Mouse (Mus musculus) embryonic facial prominence, embryonic 14.5 days (tissue): Measurements from ENCODE around the gene Park7. TPM values are rescaled to one million over a fixed set of nuclear protein-coding genes. Genes with fewer than 3 reads are reported as not detected.
"Not testable (repeated sequence)": the region's sequence is repeated elsewhere in the genome, so short reads cannot be mapped to it uniquely, and the experiment has no call there.

Experiments
- ATAC-seq: fragments of 200-750 bp; cut with Nextera tagmentation; 2 replicates; pipeline ENCODE4 v1.8.0; 2017; ENCODE audit warnings: low read depth, moderate number of reproducible peaks, moderate TSS enrichment
- DNase-seq: peaks from one replicate; pipeline ENCODE4 v3.0.0-alpha.2; 2015; ENCODE audit warnings: low spot score
- H3K27ac ChIP-seq: fragments of 300-500 bp; sonication (generic); replicated peaks from 2 replicates; pipeline ENCODE4 v1.5.1; 2014; ENCODE audit warnings: low read depth, mild to moderate bottlenecking, low read length, moderate library complexity
- H3K27me3 ChIP-seq: fragments of 300-500 bp; sonication (generic); replicated peaks from 2 replicates; pipeline ENCODE4 v1.6.1; 2014; ENCODE audit warnings: low read length; ENCODE audit not compliant: control insufficient read depth, insufficient read depth
- H3K36me3 ChIP-seq: fragments of 300-500 bp; sonication (generic); 2 replicates; pipeline ENCODE4 v1.6.1; 2014; ENCODE audit warnings: low read length, mixed read lengths; ENCODE audit not compliant: control insufficient read depth, insufficient read depth
- H3K4me1 ChIP-seq: fragments of 300-500 bp; sonication (generic); 2 replicates; pipeline ENCODE4 v1.6.1; 2014; ENCODE audit warnings: antibody characterized with exemption, low read length; ENCODE audit not compliant: control insufficient read depth, insufficient read depth
- H3K4me2 ChIP-seq: fragments of 300-500 bp; sonication (generic); 2 replicates; pipeline ENCODE4 v1.6.1; 2014; ENCODE audit warnings: low read depth, mild to moderate bottlenecking, low read length, moderate library complexity, mixed read lengths
- H3K4me3 ChIP-seq: fragments of 300-500 bp; sonication (generic); 2 replicates; pipeline ENCODE4 v1.5.1; 2014; ENCODE audit warnings: low read depth, mild to moderate bottlenecking, low read length
- H3K9ac ChIP-seq: fragments of 300-500 bp; sonication (generic); 2 replicates; pipeline ENCODE4 v1.6.1; 2014; ENCODE audit warnings: low read depth, mild to moderate bottlenecking, low read length, moderate library complexity, mixed read lengths
- H3K9me3 ChIP-seq: fragments of 300-500 bp; sonication (generic); 2 replicates; pipeline ENCODE4 v1.6.1; 2016; ENCODE audit warnings: low read length; ENCODE audit not compliant: control insufficient read depth
- WGBS: fragments of 180-500 bp; shearing (Covaris S2); extraction: QIAGEN DNeasy Blood & Tissue Kit; methylation state at CpG from one replicate; pipeline ENCODE4 v1.1.7; 2014; 5-methylcytosine and 5-hydroxymethylcytosine counted together
- polyA plus RNA-seq: library from polyadenylated mRNA; unstranded; fragments of >200 nt; fragmentation: Nextera tagmentation; extraction: Ambion mirVana; gene quantifications from 2 replicates; pipeline ENCODE4 v1.2.1, GENCODE M21; 2014

Gene Park7
- polyA plus RNA-seq, 1 experiment from 2014 or later = 387 TPM

DNA sequence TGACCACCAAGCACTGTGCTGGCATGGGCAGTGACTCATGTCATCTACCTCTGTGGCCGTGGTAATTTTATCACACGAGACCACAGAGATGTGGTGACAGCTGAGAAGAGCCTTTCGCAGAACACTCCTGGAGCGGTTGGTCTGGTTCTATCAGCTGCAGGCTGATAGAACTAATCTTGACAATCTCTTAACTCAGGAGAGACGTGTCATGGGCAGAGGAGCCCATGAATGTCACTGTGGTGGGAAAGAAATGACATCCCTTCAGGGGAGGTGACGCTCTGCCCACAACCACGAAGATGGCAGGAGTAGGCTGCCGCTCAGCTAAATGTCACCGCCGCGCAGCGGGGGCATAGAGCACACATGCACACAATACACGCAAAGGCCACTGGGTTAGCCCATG lies 10.1 kb upstream of the Park7 start:
- Histone ChIP-seq H3K4me3 (no peak overlapping the region), H3K9me3 (no peaks in the 10 kb centered on the region), H3K4me2 (no peak overlapping the region), H3K9ac (no peak overlapping the region), H3K36me3 (no peaks in the 10 kb centered on the region), H3K27ac (no peak overlapping the region), H3K27me3 (no peaks in the 10 kb centered on the region), H3K4me1 (no peaks in the 10 kb centered on the region)
- ATAC-seq (no peak), DNase-seq (no peak)
- 82% methylated on average over 13 of the region's 13 CpGs for WGBS

DNA sequence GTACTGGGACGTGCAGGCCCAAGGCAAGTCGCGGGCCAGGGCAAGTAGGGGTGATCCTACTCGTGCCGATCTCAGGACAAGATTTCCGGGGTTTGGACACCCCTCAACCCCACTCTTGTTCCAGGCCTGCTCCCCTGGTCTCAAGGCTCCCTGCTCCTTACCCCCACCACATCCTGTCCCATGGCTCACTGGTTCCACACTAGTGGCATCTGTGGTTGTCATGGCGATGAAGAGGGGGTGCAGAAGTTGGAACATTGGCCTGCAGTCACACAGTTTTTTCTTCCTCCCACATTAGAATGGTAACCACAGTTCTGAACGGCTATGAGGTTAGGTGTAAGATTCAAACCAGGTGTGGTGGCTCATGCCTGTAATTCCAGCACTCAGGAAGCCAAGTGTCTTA lies 7.0 kb upstream of the Park7 start:
- no peak for DNase-seq
- 71% methylated on average over 8 of the region's 8 CpGs for WGBS

DNA sequence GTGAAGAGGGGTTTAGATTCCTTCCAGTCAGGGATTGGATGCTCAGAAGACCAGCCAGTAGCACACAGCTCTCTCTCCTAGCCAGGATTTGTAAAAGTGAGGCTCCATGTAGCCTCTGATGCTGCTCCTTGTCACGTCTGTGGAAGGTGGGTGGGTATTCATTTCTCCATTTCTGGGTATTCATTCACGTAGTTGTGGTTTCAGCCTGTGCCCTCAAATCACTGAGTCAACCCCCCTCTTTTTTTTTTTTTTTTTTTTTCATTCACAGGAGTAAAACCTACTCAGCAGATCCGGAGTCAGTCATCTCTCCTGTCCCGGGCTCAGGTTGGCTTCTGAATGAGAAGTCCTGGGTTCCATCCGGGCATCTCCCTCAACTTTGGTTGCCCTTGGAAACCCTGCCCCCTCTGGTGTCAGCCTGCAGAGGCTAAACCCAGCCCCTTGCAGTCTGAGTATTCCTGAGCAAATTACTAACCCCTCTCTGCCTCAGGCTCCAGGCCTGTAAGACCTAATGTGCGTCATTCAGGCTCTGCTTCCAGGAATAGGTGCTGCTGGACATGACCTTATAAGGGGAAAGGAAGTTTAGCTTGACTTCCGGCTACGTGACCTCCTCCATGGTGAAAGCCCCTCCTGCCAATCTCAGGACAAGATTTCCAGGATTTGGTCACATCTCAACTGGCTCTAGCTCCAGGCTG lies 3.2 kb upstream of the Park7 start:
- H3K27me3 ChIP-seq = no peaks in the 10 kb centered on the region
- H3K36me3 ChIP-seq = no peaks in the 10 kb centered on the region
- H3K4me3 ChIP-seq = no peak overlapping the region
- no peak for ATAC-seq
- peaks cover 13% of the 10 kb centered on the region for H3K4me1 ChIP-seq
- no peaks in the 10 kb centered on the region for H3K9me3 ChIP-seq
- no peak overlapping the region for H3K9ac ChIP-seq
- no peak overlapping the region for H3K27ac ChIP-seq
- WGBS = 67% methylated on average over 8 of the region's 8 CpGs
- no peak for DNase-seq
- H3K4me2 ChIP-seq = no peak overlapping the region

More for the DNA sequence above, 7.0 kb upstream of the Park7 start:
- ATAC-seq = no peak
- Histone ChIP-seq H3K9me3 (no peaks in the 10 kb centered on the region), H3K27ac (no peak overlapping the region), H3K36me3 (no peaks in the 10 kb centered on the region), H3K4me1 (no peaks in the 10 kb centered on the region), H3K4me3 (no peak overlapping the region), H3K9ac (no peak overlapping the region), H3K4me2 (no peak overlapping the region), H3K27me3 (no peaks in the 10 kb centered on the region)

DNA sequence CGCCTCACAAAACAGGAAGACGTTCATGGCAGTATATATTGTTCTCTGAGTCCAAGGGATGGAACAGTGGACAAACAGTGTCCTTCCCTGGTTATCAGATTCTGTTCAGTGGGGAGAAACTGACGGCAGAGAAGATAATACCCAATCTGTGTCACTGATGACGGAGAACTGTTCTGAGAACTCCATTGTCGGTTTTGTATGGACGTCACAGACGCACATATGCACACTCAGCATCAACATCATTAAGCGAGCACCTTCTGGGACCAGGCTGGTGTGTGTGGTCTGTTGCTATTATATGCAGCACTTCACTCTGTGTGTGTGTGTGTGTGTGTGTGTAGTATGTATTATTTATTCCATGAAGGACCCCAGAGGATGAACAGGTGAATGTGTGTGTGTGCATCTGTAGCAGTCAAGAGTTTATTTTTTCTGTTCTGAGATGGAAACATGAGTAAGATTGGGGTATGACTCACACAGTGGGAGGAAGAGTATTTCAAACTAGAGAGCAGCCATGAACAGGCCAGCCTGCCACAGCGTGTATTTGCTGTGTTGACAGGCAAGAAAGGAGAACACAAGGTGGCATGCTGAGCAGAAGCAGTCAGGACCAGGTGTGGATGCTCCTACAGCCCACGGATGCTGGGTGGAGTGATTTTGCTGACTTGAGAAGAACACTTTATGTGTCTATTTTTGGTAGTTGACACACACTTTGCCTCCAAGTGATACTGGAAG lies 1.1 kb upstream of the Park7 start:
- Histone ChIP-seq H3K4me2 (peak overlapping the region; percentile 65), H3K27me3 (no peaks in the 10 kb centered on the region), H3K9ac (peak overlapping the region; percentile 89), H3K9me3 (no peaks in the 10 kb centered on the region), H3K4me1 (peaks cover 13% of the 10 kb centered on the region), H3K36me3 (no peaks in the 10 kb centered on the region), H3K27ac (peak overlapping the region; percentile 85; the same call in 1 of the 2 replicates), H3K4me3 (peak overlapping the region; percentile 70)
- ATAC-seq (no peak), DNase-seq (no peak)
- WGBS = 46% methylated on average over 10 of the region's 10 CpGs

DNA sequence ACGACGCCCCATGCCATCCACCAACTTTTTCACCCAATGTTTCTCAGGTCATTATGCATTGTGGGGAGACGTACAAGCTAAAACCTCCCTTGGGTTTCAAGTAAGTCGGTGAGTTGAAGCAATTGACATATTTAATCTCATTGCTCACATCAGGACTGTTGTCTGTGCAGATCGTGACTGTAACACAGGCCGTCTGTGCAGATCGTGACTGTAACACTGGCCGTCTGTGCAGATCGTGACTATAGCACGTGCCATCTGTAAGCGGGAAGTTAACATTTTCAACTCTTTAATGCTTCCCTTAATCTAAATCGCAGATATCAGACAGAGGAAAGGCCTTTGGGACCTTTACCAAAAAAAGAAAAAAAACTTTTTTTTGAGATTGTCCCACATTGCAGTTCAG lies 494 bp downstream of the Park7 start:
- Histone ChIP-seq H3K27me3 (no peaks in the 10 kb centered on the region), H3K9me3 (no peaks in the 10 kb centered on the region), H3K4me3 (peak overlapping the region; percentile 70), H3K4me1 (peaks cover 13% of the 10 kb centered on the region), H3K36me3 (no peaks in the 10 kb centered on the region), H3K4me2 (peak overlapping the region; percentile 65), H3K27ac (peak overlapping the region; percentile 85), H3K9ac (peak overlapping the region; percentile 89)
- DNase-seq = no peak
- no peak for ATAC-seq
- 14% methylated on average over 12 of the region's 12 CpGs for WGBS

DNA sequence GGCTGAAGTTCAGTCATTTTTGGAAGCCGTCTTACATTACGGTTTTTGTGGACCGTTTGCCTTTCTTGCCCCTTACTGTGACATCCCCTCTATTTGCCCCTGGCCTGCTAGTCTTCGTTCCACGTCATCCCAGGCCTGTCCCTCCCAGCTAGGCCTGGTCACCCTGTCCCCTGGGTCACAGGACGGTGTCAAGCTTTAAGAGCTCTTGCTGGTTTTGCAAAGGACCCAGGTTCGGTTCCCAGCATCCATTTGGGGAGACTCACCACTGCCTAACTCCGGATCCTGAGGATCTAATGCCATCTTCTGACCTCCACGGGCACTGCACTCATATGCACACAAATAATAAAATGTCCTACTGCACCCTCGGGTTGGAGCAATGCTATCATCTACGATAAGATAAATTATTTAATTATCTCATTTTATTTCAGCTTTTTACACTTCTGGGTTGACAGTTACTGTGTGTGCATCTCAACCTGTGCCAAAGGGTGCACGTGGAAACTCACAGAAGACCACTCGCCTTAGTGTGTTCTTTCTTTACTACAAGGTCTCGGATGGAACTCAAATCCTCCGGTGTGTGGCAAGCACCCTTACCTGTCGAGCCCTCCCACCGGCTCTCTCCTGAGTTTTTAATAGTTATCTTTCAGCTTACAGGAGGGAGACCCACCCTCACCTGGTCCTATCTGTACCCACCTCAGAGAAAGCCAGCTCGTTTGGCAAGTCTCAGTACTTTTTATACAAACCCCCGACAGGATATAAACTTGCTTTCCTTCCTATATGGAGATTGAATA lies 3.9 kb downstream of the Park7 start:
- Histone ChIP-seq H3K4me2 (peak overlapping the region; percentile 30; the same call in 1 of the 2 replicates), H3K9ac (no peak overlapping the region), H3K9me3 (no peaks in the 10 kb centered on the region), H3K27ac (peak overlapping the region; percentile 28), H3K36me3 (peaks cover 11% of the 10 kb centered on the region), H3K4me3 (peak overlapping the region; percentile 94), H3K4me1 (peaks cover 10% of the 10 kb centered on the region), H3K27me3 (no peaks in the 10 kb centered on the region)
- ATAC-seq (no peak), DNase-seq (no peak)
- WGBS = 84% methylated on average over 19 of the region's 19 CpGs

DNA sequence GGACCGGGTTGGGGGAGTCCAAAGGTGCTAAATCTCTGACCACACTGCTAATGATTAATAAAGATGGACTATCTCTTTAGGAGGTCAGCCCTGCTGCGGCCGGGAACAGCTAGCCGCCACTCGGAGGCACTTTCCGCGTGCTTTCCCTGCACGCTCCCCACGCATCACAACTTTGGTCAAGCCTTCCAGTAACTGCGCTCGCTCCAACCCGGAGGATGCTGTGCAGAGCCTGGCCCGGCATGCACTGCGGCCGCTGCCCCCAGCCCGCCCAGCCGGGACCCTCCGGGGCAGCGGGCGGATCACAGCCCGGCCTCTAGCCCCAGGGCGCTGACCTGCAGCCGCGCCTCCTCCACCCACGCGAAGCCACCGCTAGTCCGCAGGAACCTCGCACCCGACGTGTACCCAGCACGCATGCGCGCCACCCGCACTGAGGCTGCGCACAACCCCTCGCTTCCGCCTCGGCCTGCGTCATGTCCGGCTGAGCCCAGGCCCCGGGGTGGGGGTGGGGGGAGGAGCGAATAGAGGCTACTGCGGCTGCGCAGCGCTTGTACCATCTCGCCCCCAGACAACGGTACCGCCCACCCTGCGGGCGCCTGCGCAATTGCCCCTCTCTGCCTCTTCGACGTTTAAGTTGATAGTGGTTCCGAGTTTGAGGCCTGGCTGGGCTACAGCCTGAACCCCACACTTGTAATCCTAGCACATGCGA lies 4.6 kb downstream of the Park7 start:
- WGBS = 2% methylated on average over 34 of the region's 56 CpGs
- Histone ChIP-seq H3K9ac (peak overlapping the region; percentile 88), H3K4me1 (peaks cover 5% of the 10 kb centered on the region; the same call in 1 of the 2 replicates), H3K4me2 (peak overlapping the region; percentile 67), H3K27me3 (no peaks in the 10 kb centered on the region), H3K27ac (peak overlapping the region; percentile 81), H3K36me3 (peaks cover 17% of the 10 kb centered on the region), H3K4me3 (peak overlapping the region; percentile 94), H3K9me3 (no peaks in the 10 kb centered on the region)
- ATAC-seq (peak; percentile 93), DNase-seq (peak; percentile 98)

DNA sequence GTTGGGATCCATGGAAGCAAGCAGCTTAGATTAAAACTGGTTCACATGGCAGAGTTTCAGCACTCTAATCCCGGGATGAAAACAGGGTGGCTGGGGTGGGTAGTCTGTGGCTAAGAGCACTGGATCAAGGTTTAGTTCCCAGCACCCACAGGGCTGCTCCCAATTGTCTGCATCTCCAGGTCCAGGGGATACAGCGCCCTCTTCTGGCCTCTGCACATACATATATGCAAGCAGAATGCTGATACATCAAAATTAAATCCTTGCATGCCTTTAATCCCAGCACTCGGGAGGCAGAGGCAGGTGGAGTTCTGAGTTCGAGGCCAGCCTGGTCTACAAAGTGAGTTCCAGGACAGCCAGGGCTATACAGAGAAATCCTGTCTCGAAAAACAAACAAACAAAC lies 5.7 kb downstream of the Park7 start:
- not testable (repeated sequence) for H3K4me1 ChIP-seq, DNase-seq, H3K27me3 ChIP-seq, ATAC-seq, H3K9me3 ChIP-seq, H3K27ac ChIP-seq, H3K9ac ChIP-seq
- H3K36me3 ChIP-seq = peaks cover 26% of the 10 kb centered on the region
- H3K4me2 ChIP-seq = peak overlapping the region; percentile 67
- 72% methylated on average over 5 of the region's 5 CpGs for WGBS
- H3K4me3 ChIP-seq = 0 out of 2 replicates have a peak overlapping the region, but pooled peaks have one; percentile 94
